23 mouse cellular contexts compared by ENCODE assay signal in genomic region chr8:122816965-122817364, GRCm38 (mm10). TPM values are rescaled to one million over a fixed set of nuclear protein-coding genes. Genes with fewer than 3 reads are reported as not detected.
DNase-seq lines count a peak whose midpoint lies in the region; ATAC-seq and TF ChIP-seq lines count a peak whose summit lies in the region.
"Had no signal": no experiment of that assay in that cellular context is flagged by ENCODE, and none has a peak within 500 bp of the region (broad histone marks: within the 10 kb centered on the region; RNA-seq: fewer than 3 reads in every experiment).

No protein-coding gene starts in this region.

- no peaks in the 10 kb centered on the region for H3K27me3 ChIP-seq in limb, embryonic 14.5 days (ENCODE audit: control insufficient read depth, insufficient read depth, low read length)
- 0 out of 2 replicates have a peak, but pooled peaks cover 8% of the 10 kb centered on the region for H3K27me3 ChIP-seq in limb, embryonic 10.5 days (ENCODE audit: low read depth, poor library complexity, severe bottlenecking)
- H3K27me3 ChIP-seq in midbrain, embryonic 11.5 days (ENCODE audit: control insufficient read depth, insufficient read depth, low read length) = no peaks in the 10 kb centered on the region
- no peaks in the 10 kb centered on the region for H3K27me3 ChIP-seq in midbrain, embryonic 15.5 days (replicated peaks)
- H3K27me3 ChIP-seq: embryonic facial prominence, embryonic 12.5 days; embryonic facial prominence, embryonic 15.5 days; heart, embryonic 12.5 days; heart, embryonic 15.5 days; intestine, embryonic 15.5 days had no signal

- no peak for TF ChIP-seq POLR2A in limb, embryonic 14.5 days (IDR thresholded peaks at IDR 0.05; ENCODE audit: borderline replicate concordance, extremely low read depth, insufficient read depth, insufficient read length)

- no peaks in the 10 kb centered on the region for H3K4me1 ChIP-seq in limb, embryonic 14.5 days (ENCODE audit: control insufficient read depth, insufficient read depth, low read length)
- peaks cover 39% of the 10 kb centered on the region for H3K4me1 ChIP-seq in limb, embryonic 10.5 days
- peaks cover 5% of the 10 kb centered on the region for H3K4me1 ChIP-seq in midbrain, embryonic 11.5 days (ENCODE audit: control insufficient read depth, insufficient read depth, low read length)
- peaks cover 25% of the 10 kb centered on the region for H3K4me1 ChIP-seq in midbrain, embryonic 15.5 days
- H3K4me1 ChIP-seq: heart, embryonic 15.5 days; intestine, embryonic 15.5 days had no signal

- H3K9me3 ChIP-seq in limb, embryonic 14.5 days (ENCODE audit: control insufficient read depth, low read length) = no peaks in the 10 kb centered on the region
- H3K9me3 ChIP-seq in limb, embryonic 10.5 days (replicated peaks) = no peaks in the 10 kb centered on the region
- no peaks in the 10 kb centered on the region for H3K9me3 ChIP-seq in midbrain, embryonic 11.5 days (ENCODE audit: control insufficient read depth, low read length)
- no peaks in the 10 kb centered on the region for H3K9me3 ChIP-seq in midbrain, embryonic 15.5 days
- H3K9me3 ChIP-seq: embryonic facial prominence, embryonic 12.5 days; embryonic facial prominence, embryonic 15.5 days; heart, embryonic 12.5 days; heart, embryonic 15.5 days; hindbrain, embryonic 13.5 days; intestine, embryonic 15.5 days had no signal

- ATAC-seq in cerebellum, adult (ENCODE audit: insufficient number of reproducible peaks, low FRiP score, low TSS enrichment) = no peak
- no peak for ATAC-seq in limb, embryonic 14.5 days (ENCODE audit: low FRiP score, low read depth)
- no peak for ATAC-seq in midbrain, embryonic 11.5 days (ENCODE audit: low FRiP score)
- no peak for ATAC-seq in midbrain, embryonic 15.5 days (replicated peaks)
- ATAC-seq: CD4-positive, CD25-positive, alpha-beta regulatory T cell, adult 4 months; forebrain, embryonic 14.5 days; forebrain, postnatal 0 days; hindbrain, embryonic 16.5 days; intestine, embryonic 15.5 days had no signal

- H3K9ac ChIP-seq in limb, embryonic 14.5 days (ENCODE audit: low read depth, low read length, severe bottlenecking) = 0 out of 2 replicates have a peak overlapping the region, but pooled peaks have one; percentile 4
- H3K9ac ChIP-seq in midbrain, embryonic 11.5 days (ENCODE audit: low read length) = no peak overlapping the region
- no peak overlapping the region for H3K9ac ChIP-seq in midbrain, embryonic 15.5 days
- H3K9ac ChIP-seq: embryonic facial prominence, embryonic 15.5 days; forebrain, postnatal 0 days; heart, embryonic 12.5 days; heart, embryonic 15.5 days; hindbrain, embryonic 13.5 days; intestine, embryonic 15.5 days had no signal

- H3K4me2 ChIP-seq in limb, embryonic 14.5 days (replicated peaks; ENCODE audit: low read depth, low read length, severe bottlenecking) = no peak overlapping the region
- H3K4me2 ChIP-seq in midbrain, embryonic 11.5 days = no peak overlapping the region
- H3K4me2 ChIP-seq in midbrain, embryonic 15.5 days = no peak overlapping the region
- H3K4me2 ChIP-seq: embryonic facial prominence, embryonic 12.5 days; embryonic facial prominence, embryonic 15.5 days; heart, embryonic 12.5 days; heart, embryonic 15.5 days; hindbrain, embryonic 13.5 days; intestine, embryonic 15.5 days had no signal

- peak; percentile 59 to 63 for DNase-seq in cerebellum, postnatal 25 days
- no peak for DNase-seq in limb, embryonic 14.5 days (ENCODE audit: low spot score)
- no peak for DNase-seq in limb, embryonic 10.5 days (ENCODE audit: low spot score)
- DNase-seq in midbrain, embryonic 11.5 days (ENCODE audit: low spot score, missing footprints) = peak; percentile 57
- DNase-seq: adrenal gland, adult 2 months; adrenal gland, postnatal 14 days; forebrain, postnatal 0 days; gastrocnemius, adult 2 months; gastrocnemius, postnatal 14 days; heart, adult 11 months; heart, postnatal 14 days; heart, postnatal 4 days had no signal

- peaks cover 30% of the 10 kb centered on the region for H3K36me3 ChIP-seq in limb, embryonic 14.5 days (ENCODE audit: control insufficient read depth, insufficient read depth, low read length)
- H3K36me3 ChIP-seq in limb, embryonic 10.5 days = peaks cover 30% of the 10 kb centered on the region
- no peaks in the 10 kb centered on the region; the same call in 1 of the 2 replicates for H3K36me3 ChIP-seq in midbrain, embryonic 11.5 days (ENCODE audit: control insufficient read depth, insufficient read depth, low read length)
- H3K36me3 ChIP-seq in midbrain, embryonic 15.5 days (replicated peaks) = no peaks in the 10 kb centered on the region
- H3K36me3 ChIP-seq: heart, embryonic 15.5 days had no signal

- WGBS in limb, embryonic 14.5 days = 95% methylated on average over 6 of the region's 6 CpGs
- 94% methylated on average over 6 of the region's 6 CpGs for WGBS in limb, embryonic 10.5 days
- 93% methylated on average over 6 of the region's 6 CpGs for WGBS in midbrain, embryonic 11.5 days
- 90% methylated on average over 6 of the region's 6 CpGs for WGBS in midbrain, embryonic 15.5 days

- no peak overlapping the region for H3K4me3 ChIP-seq in limb, embryonic 14.5 days (replicated peaks; ENCODE audit: low read length)
- no peak overlapping the region for H3K4me3 ChIP-seq in limb, embryonic 10.5 days
- no peak overlapping the region for H3K4me3 ChIP-seq in midbrain, embryonic 11.5 days (ENCODE audit: low read depth, low read length)
- no peak overlapping the region for H3K4me3 ChIP-seq in midbrain, embryonic 15.5 days
- H3K4me3 ChIP-seq: embryonic facial prominence, embryonic 12.5 days; embryonic facial prominence, embryonic 15.5 days; gastrocnemius, adult 2 months; heart, embryonic 12.5 days; heart, embryonic 15.5 days; hindbrain, embryonic 13.5 days; intestine, embryonic 15.5 days had no signal

- H3K27ac ChIP-seq in limb, embryonic 14.5 days (replicated peaks; ENCODE audit: low read depth, low read length) = no peak overlapping the region
- no peak overlapping the region for H3K27ac ChIP-seq in limb, embryonic 10.5 days
- no peak overlapping the region for H3K27ac ChIP-seq in midbrain, embryonic 11.5 days (ENCODE audit: low read depth, low read length)
- H3K27ac ChIP-seq in midbrain, embryonic 15.5 days = no peak overlapping the region
- H3K27ac ChIP-seq: embryonic facial prominence, embryonic 12.5 days; embryonic facial prominence, embryonic 15.5 days; gastrocnemius, adult 2 months; heart, embryonic 15.5 days; hindbrain, embryonic 13.5 days; intestine, embryonic 15.5 days had no signal

RNA-seq across cellular contexts. Expression of gene Cdh15, which starts 30.8 kb away (rescaled TPM):
- polyA plus RNA-seq in limb, embryonic 14.5 days (2012; rRNA removed) = 23.6 and 27.6 TPM in 2 replicates
- 19.5 and 27.1 TPM in 2 replicates for polyA plus RNA-seq in limb, embryonic 14.5 days (2014; fragmentation: Nextera tagmentation; extraction: Ambion mirVana)
- 1.8 and 6.3 TPM in 2 replicates for polyA plus RNA-seq in limb, embryonic 10.5 days (2016; fragmentation: Nextera tagmentation; extraction: Ambion mirVana)
- 0.47 and 0.59 TPM in 2 replicates for polyA plus RNA-seq in midbrain, embryonic 11.5 days (2014; fragmentation: Nextera tagmentation; extraction: Ambion mirVana)
- polyA plus RNA-seq in midbrain, embryonic 15.5 days (2015; fragmentation: Nextera tagmentation; extraction: Ambion mirVana) = 2.0 and 2.1 TPM in 2 replicates

RNA-seq across cellular contexts. Expression of gene Acsf3, which starts 41.7 kb away (rescaled TPM):
- 19.1 and 20.3 TPM in 2 replicates for polyA plus RNA-seq in limb, embryonic 14.5 days (2012; rRNA removed)
- polyA plus RNA-seq in limb, embryonic 14.5 days (2014; fragmentation: Nextera tagmentation; extraction: Ambion mirVana) = 15.4 and 19.4 TPM in 2 replicates
- polyA plus RNA-seq in limb, embryonic 10.5 days (2016; fragmentation: Nextera tagmentation; extraction: Ambion mirVana) = 18.6 and 19.2 TPM in 2 replicates
- 13.9 and 14.9 TPM in 2 replicates for polyA plus RNA-seq in midbrain, embryonic 11.5 days (2014; fragmentation: Nextera tagmentation; extraction: Ambion mirVana)
- 16.4 and 18.3 TPM in 2 replicates for polyA plus RNA-seq in midbrain, embryonic 15.5 days (2015; fragmentation: Nextera tagmentation; extraction: Ambion mirVana)

Comparison
In these comparisons a context has a peak if more than half of its experiments do, and no peak if none do; other contexts are left out.
1. DNase-seq: peak in cerebellum, postnatal 25 days (2 of 2) and midbrain, embryonic 11.5 days (single experiment); none in limb, embryonic 14.5 days (single experiment) and limb, embryonic 10.5 days (single experiment).